Mouse (Mus musculus) ES-E14 (cell line): Measurements from ENCODE around the gene Sarnp. TPM values are rescaled to one million over a fixed set of nuclear protein-coding genes. Genes with fewer than 3 reads are reported as not detected.

Experiments used
- DNase-seq: peaks from one replicate; pipeline ENCODE4 v3.0.0-alpha.2; 2013; ENCODE audit warnings: low read depth, low spot score
- H3K27ac ChIP-seq: 2 replicates; pipeline ENCODE4 v1.5.1; 2012; ENCODE audit warnings: low read depth, mild to moderate bottlenecking, low read length, moderate library complexity, mixed read lengths; ENCODE audit not compliant: poor library complexity, insufficient read depth, severe bottlenecking
- H3K36me3 ChIP-seq: 2 replicates; pipeline ENCODE4 v1.6.1; 2012; ENCODE audit warnings: mild to moderate bottlenecking, low read length, moderate library complexity, mixed read lengths; ENCODE audit not compliant: control insufficient read depth, poor library complexity, insufficient read depth, severe bottlenecking
- H3K4me1 ChIP-seq, 2 experiments: fragments of 150-350 bp in 1 of 2; sonication (generic) in 1 of 2; 2 replicates each; pipeline ENCODE4 v1.6.1; 2012; ENCODE audit warnings: low read length in 2 of 2, mild to moderate bottlenecking in 1 of 2, mixed read lengths in 1 of 2; ENCODE audit not compliant: control insufficient read depth in 2 of 2, insufficient read depth in 2 of 2, poor library complexity in 1 of 2
- H3K4me3 ChIP-seq, 2 experiments: fragments of 150-350 bp in 1 of 2; sonication (generic) in 1 of 2; 2 replicates each; pipeline ENCODE4 v1.5.1; 2012; ENCODE audit warnings: low read length in 2 of 2, low read depth in 1 of 2, mild to moderate bottlenecking in 1 of 2, mixed read lengths in 1 of 2; ENCODE audit not compliant: insufficient read depth in 1 of 2, poor library complexity in 1 of 2, severe bottlenecking in 1 of 2
- H3K9ac ChIP-seq: 2 replicates; pipeline ENCODE4 v1.6.1; 2012; ENCODE audit warnings: low read depth, mild to moderate bottlenecking, low read length, mixed read lengths; ENCODE audit not compliant: poor library complexity, insufficient read depth, severe bottlenecking
- H3K9me3 ChIP-seq: fragments of 150-350 bp; sonication (generic); 2 replicates; pipeline ENCODE4 v1.6.1; 2012; ENCODE audit warnings: low read depth, mild to moderate bottlenecking, low read length; ENCODE audit not compliant: control insufficient read depth, insufficient read depth
- CHD2 ChIP-seq: IDR thresholded peaks from 2 replicates; pipeline ENCODE4 v1.6.1; 2014; ENCODE audit warnings: mild to moderate bottlenecking, low read depth, low read length, inconsistent platforms
- HCFC1 ChIP-seq: IDR thresholded peaks from 2 replicates; pipeline ENCODE4 v1.6.1; 2012; ENCODE audit warnings: low read length, inconsistent platforms, borderline replicate concordance; ENCODE audit not compliant: insufficient read depth
- MAFK ChIP-seq: IDR thresholded peaks from 2 replicates; pipeline ENCODE4 v1.6.1; 2014; ENCODE audit warnings: mild to moderate bottlenecking, low read depth, low read length, inconsistent platforms; ENCODE audit not compliant: insufficient read depth
- ZC3H11A ChIP-seq: IDR thresholded peaks from 2 replicates; pipeline ENCODE4 v1.6.1; 2012; ENCODE audit warnings: low read depth, mild to moderate bottlenecking, inconsistent platforms, low read length, borderline replicate concordance
- ZNF384 ChIP-seq: IDR thresholded peaks from 2 replicates; pipeline ENCODE4 v1.6.1; 2012; ENCODE audit warnings: low read depth, low read length, inconsistent platforms
- in situ Hi-C, 2 experiments: fragments of 600-800 bp; cut with MboI; formaldehyde crosslinking; loops; one replicate each; pipeline ENCODE4 v1.15.1; 2025; ENCODE audit warnings: low sequenced_read_pairs in 2 of 2, inconsistent platforms in 1 of 2; ENCODE audit not compliant: unreplicated experiment in 2 of 2
- total RNA-seq: library from RNA; depleted of rRNA; stranded (reverse); fragments of 300-350 nt; gene quantifications from 2 replicates; pipeline ENCODE4 v1.2.3, GENCODE M21; 2012

The Sarnp gene
- total RNA-seq, 1 experiment, result 101 TPM

- no peak overlapping the region for H3K4me3 ChIP-seq
- in situ Hi-C loops, result no loop called here
- H3K9ac ChIP-seq, result no peak overlapping the region
- H3K4me1 ChIP-seq, result no peaks in the 10 kb centered on the region
- no peak for DNase-seq
- no peak overlapping the region for H3K27ac ChIP-seq
- TF ChIP-seq HCFC1 (no peak), CHD2 (no peak), MAFK (no peak), ZC3H11A (no peak)
- 0 out of 2 replicates have a peak, but pooled peaks cover 1% of the 10 kb centered on the region for H3K9me3 ChIP-seq
- no peaks in the 10 kb centered on the region for H3K36me3 ChIP-seq
Observed at GRCm38 (mm10) chr10:128779011-128779795, 37.9 kb upstream of the Sarnp start.

GRCm38 (mm10) chr10:128780200-128780599 lies 36.9 kb upstream of the Sarnp start:
- no peak for TF ChIP-seq HCFC1
- TF ChIP-seq ZNF384, result no peak
- TF ChIP-seq CHD2, result no peak
- TF ChIP-seq MAFK, result no peak
- TF ChIP-seq ZC3H11A, result no peak
- no peak overlapping the region for H3K27ac ChIP-seq
- no peak overlapping the region for H3K9ac ChIP-seq

GRCm38 (mm10) chr10:128790398-128791124 lies 26.6 kb upstream of the Sarnp start, which contains the start of gene Mmp19:
Mmp19 (plus strand) TSS chr10:128790910.
- Histone ChIP-seq H3K27ac (no peak within 1 kb of the TSS), H3K9me3 (no peaks in the 10 kb centered on the region), H3K4me1 (no peaks in the 10 kb centered on the region; a peak in 2 of 4 replicates), H3K9ac (no peak within 1 kb of the TSS), H3K4me3 (no peak within 1 kb of the TSS), H3K36me3 (no peaks in the 10 kb centered on the region)
- DNase-seq, result no peak
- TF ChIP-seq MAFK, result no peak
- no peak for TF ChIP-seq CHD2
- no peak for TF ChIP-seq ZNF384
- no peak for TF ChIP-seq HCFC1
- no peak for TF ChIP-seq ZC3H11A
- in situ Hi-C loops, result no loop called here

More at GRCm38 (mm10) chr10:128780200-128780599, 36.9 kb upstream of the Sarnp start:
- 0 out of 2 replicates have a peak, but pooled peaks cover 1% of the 10 kb centered on the region for H3K9me3 ChIP-seq
- H3K4me1 ChIP-seq, result no peaks in the 10 kb centered on the region
- no peak overlapping the region for H3K4me3 ChIP-seq
- in situ Hi-C loops, result no loop called here
- no peak for DNase-seq
- no peaks in the 10 kb centered on the region for H3K36me3 ChIP-seq

- no peak for DNase-seq
- Histone ChIP-seq H3K9me3 (no peaks in the 10 kb centered on the region), H3K4me3 (no peak overlapping the region), H3K9ac (no peak overlapping the region), H3K4me1 (no peaks in the 10 kb centered on the region; a peak in 2 of 4 replicates), H3K36me3 (no peaks in the 10 kb centered on the region), H3K27ac (no peak overlapping the region)
- in situ Hi-C loops, result no loop called here
- no peak for TF ChIP-seq CHD2
- no peak for TF ChIP-seq ZC3H11A
- TF ChIP-seq ZNF384, result no peak
- TF ChIP-seq HCFC1, result no peak
- no peak for TF ChIP-seq MAFK
Observed at GRCm38 (mm10) chr10:128792041-128792440, 25.1 kb upstream of the Sarnp start.
